Mouse (Mus musculus): Measurements from ENCODE around the gene Slc15a2.

GRCm38 (mm10) chr16:36707702-36708423 is 76.9 kb downstream of the Slc15a2 start:
- TF ChIP-seq CTCF (IDR thresholded peaks at IDR 0.05; ENCODE audit: borderline replicate concordance, insufficient read depth, low read length) (no peak), POLR2A (IDR thresholded peaks at IDR 0.05; ENCODE audit: low read depth, low read length) (no peak)

Measured in embryonic fibroblast, embryonic 13.5 days (primary cell).